In the genomic region with DNA sequence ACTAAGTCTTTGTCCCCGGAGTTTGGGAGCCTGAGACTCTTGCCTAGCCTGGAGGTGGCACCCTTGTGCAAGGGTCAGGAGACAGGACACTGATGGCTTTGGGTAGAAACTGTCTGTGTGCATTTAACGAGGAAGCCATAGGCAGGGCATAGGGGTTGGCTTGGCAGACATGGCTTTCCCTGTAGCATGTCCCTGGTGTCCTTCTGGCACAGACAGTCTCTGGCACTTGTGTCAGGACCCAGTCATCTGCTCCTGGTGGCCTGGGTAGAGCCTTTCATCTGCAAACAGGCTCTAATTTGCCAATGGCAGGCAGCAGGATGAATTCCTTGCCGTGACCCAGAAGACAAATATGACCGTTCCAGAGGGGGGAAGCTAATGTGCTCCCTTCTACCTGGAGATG, we compare ENCODE assay signal across 13 mouse cellular contexts.
"Had no signal": no experiment of that assay in that cellular context is flagged by ENCODE, and none has a peak within 500 bp of the region (broad histone marks: within the 10 kb centered on the region; RNA-seq: fewer than 3 reads in every experiment).

No protein-coding gene starts in this region.

- H3K9ac ChIP-seq: limb, embryonic 13.5 days; liver, embryonic 14.5 days had no signal

- H3K4me3 ChIP-seq: limb, embryonic 13.5 days; midbrain, embryonic 10.5 days had no signal

- H3K4me2 ChIP-seq: limb, embryonic 13.5 days had no signal

- H3K9me3 ChIP-seq: limb, embryonic 13.5 days; midbrain, embryonic 10.5 days had no signal

- H3K36me3 ChIP-seq: limb, embryonic 13.5 days; midbrain, embryonic 10.5 days had no signal

- DNase-seq: kidney, adult 11 months; kidney, adult 9 months; kidney, postnatal 36 days; lung, adult 18-20 months; lung, postnatal 4 days; midbrain, embryonic 14.5 days; right cerebral cortex, adult 18-20 months; right cerebral cortex, postnatal 25 days; thymus, postnatal 36 days had no signal

- H3K27ac ChIP-seq: kidney, postnatal 0 days; limb, embryonic 13.5 days; liver, embryonic 14.5 days; midbrain, embryonic 10.5 days had no signal
